In the genomic region with DNA sequence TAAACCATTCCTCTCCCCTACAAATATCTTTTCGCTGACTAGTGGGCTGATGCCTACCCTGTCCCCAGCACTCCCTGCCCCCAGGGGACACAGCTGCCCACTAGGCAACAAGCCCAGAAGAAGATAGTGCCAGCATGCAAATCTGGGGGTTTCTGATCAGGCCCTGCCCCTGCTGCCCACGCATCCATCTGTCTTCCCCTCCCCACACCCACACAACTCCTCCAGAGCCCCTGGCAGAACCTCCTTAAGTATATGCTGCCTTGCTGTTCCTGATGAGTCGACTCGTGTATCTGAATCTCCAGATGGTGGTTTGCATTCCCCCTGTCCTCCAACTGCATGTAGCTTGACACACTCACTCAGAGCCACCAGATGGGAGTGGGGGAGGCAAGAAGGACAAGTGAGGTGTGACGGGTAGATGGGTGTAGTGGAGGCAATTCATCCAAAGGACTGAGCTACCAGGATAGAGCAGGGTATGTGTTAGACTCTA, we compare ENCODE assay signal across 9 mouse cellular contexts. TPM values are rescaled to one million over a fixed set of nuclear protein-coding genes. Genes with fewer than 3 reads are reported as not detected.
DNase-seq lines count a peak whose midpoint lies in the region; ATAC-seq and TF ChIP-seq lines count a peak whose summit lies in the region.
"Had no signal": no experiment of that assay in that cellular context is flagged by ENCODE, and none has a peak within 500 bp of the region (broad histone marks: within the 10 kb centered on the region; RNA-seq: fewer than 3 reads in every experiment).

No protein-coding gene starts in this region.

- no peak overlapping the region for H3K9ac ChIP-seq in kidney, postnatal 0 days (ENCODE audit: low read depth, low read length)

- no peaks in the 10 kb centered on the region for H3K4me1 ChIP-seq in kidney, postnatal 0 days (replicated peaks; ENCODE audit: insufficient read depth, low read length)

- H3K4me3 ChIP-seq in kidney, postnatal 0 days (replicated peaks; ENCODE audit: low read depth, low read length) = no peak overlapping the region

- ATAC-seq in kidney, postnatal 0 days (replicated peaks; ENCODE audit: low FRiP score, low read depth) = peak; percentile 80
- peak; percentile 78 for ATAC-seq in frontal cortex, adult (ENCODE audit: low TSS enrichment)

- no peaks in the 10 kb centered on the region for H3K27me3 ChIP-seq in kidney, postnatal 0 days (ENCODE audit: insufficient read depth, low read length)

- no peak overlapping the region for H3K4me2 ChIP-seq in kidney, postnatal 0 days (ENCODE audit: low read length)

- H3K9me3 ChIP-seq in kidney, postnatal 0 days (replicated peaks; ENCODE audit: low read length) = no peaks in the 10 kb centered on the region; the same call in 1 of the 2 replicates

- peak; percentile 44 for DNase-seq in kidney, postnatal 0 days (ENCODE audit: low spot score)
- no peak for DNase-seq in kidney, adult 8-10 months
- peak; percentile 66 to 75 for DNase-seq in layer of hippocampus, postnatal 25 days (ENCODE audit: extremely low spot score in 1 of 2, low spot score in 1 of 2)
- peak; percentile 91 to 92 for DNase-seq in right cerebral cortex, adult 2 months (ENCODE audit: low spot score in 2 of 2)
- no peak for DNase-seq in adrenal gland, adult 2 months
- no peak for DNase-seq in ovary, postnatal 14 days (ENCODE audit: low spot score)
- no peak for DNase-seq in kidney, adult 18-20 months

- no peak overlapping the region for H3K27ac ChIP-seq in kidney, postnatal 0 days
- H3K27ac ChIP-seq: macrophage had no signal

- 39% methylated on average over 5 of the region's 5 CpGs for WGBS in kidney, postnatal 0 days

- no peak for TF ChIP-seq CTCF in kidney, postnatal 0 days (IDR thresholded peaks at IDR 0.05; ENCODE audit: low read depth)

- H3K36me3 ChIP-seq in kidney, postnatal 0 days (ENCODE audit: insufficient read depth, low read length) = 0 out of 2 replicates have a peak, but pooled peaks cover 3% of the 10 kb centered on the region

RNA-seq across cellular contexts. Expression of a gene that starts 34.6 kb away (rescaled TPM):
- polyA plus RNA-seq in kidney, postnatal 0 days (2015; fragmentation: Nextera tagmentation; extraction: Ambion mirVana) = 15.1 and 17.4 TPM in 2 replicates
- total RNA-seq in layer of hippocampus, postnatal 25 days (2021) = 10 to 100 TPM; 43.2 to 44.0 TPM
- total RNA-seq in adrenal gland, adult 2 months (2021) = 10 to 100 TPM; 39.2 to 48.9 TPM
- 15.4 and 18.9 TPM in 2 replicates for polyA plus RNA-seq in adrenal gland, adult 2 months (2012; rRNA removed)

RNA-seq across cellular contexts. Expression of a gene that starts 52.3 kb away (rescaled TPM):
- 149 TPM in 2 replicates for polyA plus RNA-seq in kidney, postnatal 0 days (2015; fragmentation: Nextera tagmentation; extraction: Ambion mirVana)
- total RNA-seq in layer of hippocampus, postnatal 25 days (2021) = 100 to 1,000 TPM; 519 to 524 TPM
- 100 to 1,000 TPM; 178 to 206 TPM for total RNA-seq in adrenal gland, adult 2 months (2021)
- polyA plus RNA-seq in adrenal gland, adult 2 months (2012; rRNA removed) = 45.2 and 62.7 TPM in 2 replicates

Comparison
In these comparisons a context has a peak if more than half of its experiments do, and no peak if none do; other contexts are left out.
1. DNase-seq: peak in kidney, postnatal 0 days (single experiment), layer of hippocampus, postnatal 25 days (2 of 2) and right cerebral cortex, adult 2 months (2 of 2); none in kidney, adult 8-10 months (0 of 2), adrenal gland, adult 2 months (single experiment), ovary, postnatal 14 days (single experiment) and kidney, adult 18-20 months (single experiment).